Mouse (Mus musculus): ENCODE results near the gene Cdr2l. TPM values are rescaled to one million over a fixed set of nuclear protein-coding genes. Genes with fewer than 3 reads are reported as not detected.
"Not testable (repeated sequence)": the region's sequence is repeated elsewhere in the genome, so short reads cannot be mapped to it uniquely, and the experiment has no call there.

Cdr2l gene
- polyA plus RNA-seq, 1 experiment from 2014 or later: 1.3 TPM

GRCm38 (mm10) chr11:115374695-115375425 is 6.9 kb upstream of the Cdr2l start:
- Histone ChIP-seq H3K9ac (ENCODE audit: low read depth, low read length) (no peak overlapping the region), H3K27me3 (ENCODE audit: control insufficient read depth, insufficient read depth, low read depth, low read length) (peaks cover 29% of the 10 kb centered on the region), H3K4me1 (ENCODE audit: control insufficient read depth, low read depth, low read length) (peaks cover 3% of the 10 kb centered on the region), H3K9me3 (replicated peaks; ENCODE audit: control insufficient read depth, low read length) (no peaks in the 10 kb centered on the region; the same call in 1 of the 2 replicates), H3K27ac (ENCODE audit: low read length) (no peak overlapping the region), H3K4me2 (ENCODE audit: low read depth, low read length) (no peak overlapping the region), H3K36me3 (ENCODE audit: control insufficient read depth, insufficient read depth) (no peaks in the 10 kb centered on the region), H3K4me3 (ENCODE audit: low read depth, low read length) (no peak overlapping the region)
- ATAC-seq (ENCODE audit: low read depth): no peak
- WGBS (ENCODE audit: insufficient replicate concordance): 41% methylated on average over 12 of the region's 12 CpGs

- peaks cover 3% of the 10 kb centered on the region for H3K4me1 ChIP-seq (ENCODE audit: control insufficient read depth, low read depth, low read length)
- ATAC-seq (ENCODE audit: low read depth): no peak
- no peaks in the 10 kb centered on the region; the same call in 1 of the 2 replicates for H3K9me3 ChIP-seq (replicated peaks; ENCODE audit: control insufficient read depth, low read length)
- WGBS (ENCODE audit: insufficient replicate concordance): 49% methylated on average over 7 of the region's 7 CpGs
- peaks cover 41% of the 10 kb centered on the region for H3K27me3 ChIP-seq (ENCODE audit: control insufficient read depth, insufficient read depth, low read depth, low read length)
- no peaks in the 10 kb centered on the region for H3K36me3 ChIP-seq (ENCODE audit: control insufficient read depth, insufficient read depth)
- no peak overlapping the region for H3K27ac ChIP-seq (ENCODE audit: low read length)
- H3K4me2 ChIP-seq (ENCODE audit: low read depth, low read length): no peak overlapping the region
- H3K4me3 ChIP-seq (ENCODE audit: low read depth, low read length): no peak overlapping the region
- H3K9ac ChIP-seq (ENCODE audit: low read depth, low read length): no peak overlapping the region
Observed at GRCm38 (mm10) chr11:115376722-115377121, 5.0 kb upstream of the Cdr2l start.

GRCm38 (mm10) chr11:115377254-115377653 is 4.5 kb upstream of the Cdr2l start:
- H3K36me3 ChIP-seq (ENCODE audit: control insufficient read depth, insufficient read depth): no peaks in the 10 kb centered on the region
- no peak overlapping the region for H3K27ac ChIP-seq (ENCODE audit: low read length)
- ATAC-seq (ENCODE audit: low read depth): no peak
- no peak overlapping the region for H3K4me2 ChIP-seq (ENCODE audit: low read depth, low read length)
- H3K9me3 ChIP-seq (replicated peaks; ENCODE audit: control insufficient read depth, low read length): no peaks in the 10 kb centered on the region; the same call in 1 of the 2 replicates
- H3K4me1 ChIP-seq (ENCODE audit: control insufficient read depth, low read depth, low read length): peaks cover 4% of the 10 kb centered on the region
- WGBS (ENCODE audit: insufficient replicate concordance): 61% methylated on average over 4 of the region's 4 CpGs
- no peak overlapping the region for H3K4me3 ChIP-seq (ENCODE audit: low read depth, low read length)
- H3K27me3 ChIP-seq (ENCODE audit: control insufficient read depth, insufficient read depth, low read depth, low read length): peaks cover 45% of the 10 kb centered on the region
- H3K9ac ChIP-seq (ENCODE audit: low read depth, low read length): no peak overlapping the region

GRCm38 (mm10) chr11:115377854-115378253 is 3.9 kb upstream of the Cdr2l start:
- H3K4me3 ChIP-seq (ENCODE audit: low read depth, low read length): no peak overlapping the region
- H3K36me3 ChIP-seq (ENCODE audit: control insufficient read depth, insufficient read depth): no peaks in the 10 kb centered on the region
- H3K27me3 ChIP-seq (ENCODE audit: control insufficient read depth, insufficient read depth, low read depth, low read length): peaks cover 51% of the 10 kb centered on the region
- H3K9ac ChIP-seq (ENCODE audit: low read depth, low read length): no peak overlapping the region
- no peak overlapping the region for H3K4me2 ChIP-seq (ENCODE audit: low read depth, low read length)
- no peak overlapping the region for H3K27ac ChIP-seq (ENCODE audit: low read length)
- peaks cover 5% of the 10 kb centered on the region for H3K4me1 ChIP-seq (ENCODE audit: control insufficient read depth, low read depth, low read length)
- WGBS (ENCODE audit: insufficient replicate concordance): 52% methylated on average over 7 of the region's 7 CpGs
- ATAC-seq (ENCODE audit: low read depth): no peak
- H3K9me3 ChIP-seq (replicated peaks; ENCODE audit: control insufficient read depth, low read length): no peaks in the 10 kb centered on the region; the same call in 1 of the 2 replicates

- peaks cover 2% of the 10 kb centered on the region for H3K4me1 ChIP-seq (ENCODE audit: control insufficient read depth, low read depth, low read length)
- no peak for ATAC-seq (ENCODE audit: low read depth)
- no peak overlapping the region for H3K27ac ChIP-seq (ENCODE audit: low read length)
- H3K4me3 ChIP-seq (ENCODE audit: low read depth, low read length): no peak overlapping the region; the same call in 1 of the 2 replicates
- no peaks in the 10 kb centered on the region; the same call in 1 of the 2 replicates for H3K9me3 ChIP-seq (replicated peaks; ENCODE audit: control insufficient read depth, low read length)
- H3K36me3 ChIP-seq (ENCODE audit: control insufficient read depth, insufficient read depth): no peaks in the 10 kb centered on the region
- WGBS (ENCODE audit: insufficient replicate concordance): 37% methylated on average over 9 of the region's 9 CpGs
- peaks cover 49% of the 10 kb centered on the region for H3K27me3 ChIP-seq (ENCODE audit: control insufficient read depth, insufficient read depth, low read depth, low read length)
- H3K4me2 ChIP-seq (ENCODE audit: low read depth, low read length): no peak overlapping the region
- H3K9ac ChIP-seq (ENCODE audit: low read depth, low read length): no peak overlapping the region
Observed at GRCm38 (mm10) chr11:115381276-115381675, 440 bp upstream of the Cdr2l start.

- Histone ChIP-seq H3K27ac (ENCODE audit: low read length) (no peak overlapping the region), H3K27me3 (ENCODE audit: control insufficient read depth, insufficient read depth, low read depth, low read length) (peaks cover 49% of the 10 kb centered on the region), H3K4me3 (ENCODE audit: low read depth, low read length) (peak overlapping the region; percentile 58; the same call in 1 of the 2 replicates)
Observed at GRCm38 (mm10) chr11:115382891-115383290, 1.2 kb downstream of the Cdr2l start.

GRCm38 (mm10) chr11:115383701-115384474 is 2.2 kb downstream of the Cdr2l start:
- Histone ChIP-seq H3K27ac (ENCODE audit: low read length) (no peak overlapping the region), H3K36me3 (ENCODE audit: control insufficient read depth, insufficient read depth) (no peaks in the 10 kb centered on the region), H3K9ac (ENCODE audit: low read depth, low read length) (no peak overlapping the region), H3K4me3 (ENCODE audit: low read depth, low read length) (no peak overlapping the region), H3K27me3 (ENCODE audit: control insufficient read depth, insufficient read depth, low read depth, low read length) (peaks cover 49% of the 10 kb centered on the region), H3K4me1 (ENCODE audit: control insufficient read depth, low read depth, low read length) (peaks cover 2% of the 10 kb centered on the region), H3K9me3 (replicated peaks; ENCODE audit: control insufficient read depth, low read length) (no peaks in the 10 kb centered on the region), H3K4me2 (ENCODE audit: low read depth, low read length) (no peak overlapping the region)
- WGBS (ENCODE audit: insufficient replicate concordance): 55% methylated on average over 16 of the region's 16 CpGs
- no peak; the same call in 1 of the 2 replicates for ATAC-seq (ENCODE audit: low read depth)

More at GRCm38 (mm10) chr11:115382891-115383290, 1.2 kb downstream of the Cdr2l start:
- Histone ChIP-seq H3K9ac (ENCODE audit: low read depth, low read length) (no peak overlapping the region), H3K9me3 (replicated peaks; ENCODE audit: control insufficient read depth, low read length) (no peaks in the 10 kb centered on the region; the same call in 1 of the 2 replicates), H3K4me1 (ENCODE audit: control insufficient read depth, low read depth, low read length) (peaks cover 2% of the 10 kb centered on the region), H3K4me2 (ENCODE audit: low read depth, low read length) (no peak overlapping the region), H3K36me3 (ENCODE audit: control insufficient read depth, insufficient read depth) (no peaks in the 10 kb centered on the region)
- ATAC-seq (ENCODE audit: low read depth): no peak
- WGBS (ENCODE audit: insufficient replicate concordance): 28% methylated on average over 5 of the region's 5 CpGs

GRCm38 (mm10) chr11:115384587-115384986 is 2.9 kb downstream of the Cdr2l start:
- H3K36me3 ChIP-seq (ENCODE audit: control insufficient read depth, insufficient read depth): no peaks in the 10 kb centered on the region
- H3K9me3 ChIP-seq (replicated peaks; ENCODE audit: control insufficient read depth, low read length): no peaks in the 10 kb centered on the region
- peaks cover 49% of the 10 kb centered on the region for H3K27me3 ChIP-seq (ENCODE audit: control insufficient read depth, insufficient read depth, low read depth, low read length)
- peaks cover 2% of the 10 kb centered on the region for H3K4me1 ChIP-seq (ENCODE audit: control insufficient read depth, low read depth, low read length)
- no peak overlapping the region for H3K27ac ChIP-seq (ENCODE audit: low read length)
- H3K9ac ChIP-seq (ENCODE audit: low read depth, low read length): no peak overlapping the region
- peak; percentile 33; the same call in 1 of the 2 replicates for ATAC-seq (ENCODE audit: low read depth)
- H3K4me2 ChIP-seq (ENCODE audit: low read depth, low read length): no peak overlapping the region
- no peak overlapping the region for H3K4me3 ChIP-seq (ENCODE audit: low read depth, low read length)
- WGBS (ENCODE audit: insufficient replicate concordance): 60% methylated on average over 5 of the region's 5 CpGs

- ATAC-seq (ENCODE audit: low read depth); H3K27ac ChIP-seq (ENCODE audit: low read length); H3K9me3 ChIP-seq (replicated peaks; ENCODE audit: control insufficient read depth, low read length); H3K4me1 ChIP-seq (ENCODE audit: control insufficient read depth, low read depth, low read length); H3K36me3 ChIP-seq (ENCODE audit: control insufficient read depth, insufficient read depth); H3K4me3 ChIP-seq (ENCODE audit: low read depth, low read length); H3K4me2 ChIP-seq (ENCODE audit: low read depth, low read length); H3K9ac ChIP-seq (ENCODE audit: low read depth, low read length): not testable (repeated sequence)
- WGBS (ENCODE audit: insufficient replicate concordance): 64% methylated on average over 3 of the region's 3 CpGs
- H3K27me3 ChIP-seq (ENCODE audit: control insufficient read depth, insufficient read depth, low read depth, low read length): peaks cover 30% of the 10 kb centered on the region
Observed at GRCm38 (mm10) chr11:115386859-115387258, 5.1 kb downstream of the Cdr2l start.
